Comparison of ENCODE assay signal across 7 mouse cellular contexts in the genomic region with DNA sequence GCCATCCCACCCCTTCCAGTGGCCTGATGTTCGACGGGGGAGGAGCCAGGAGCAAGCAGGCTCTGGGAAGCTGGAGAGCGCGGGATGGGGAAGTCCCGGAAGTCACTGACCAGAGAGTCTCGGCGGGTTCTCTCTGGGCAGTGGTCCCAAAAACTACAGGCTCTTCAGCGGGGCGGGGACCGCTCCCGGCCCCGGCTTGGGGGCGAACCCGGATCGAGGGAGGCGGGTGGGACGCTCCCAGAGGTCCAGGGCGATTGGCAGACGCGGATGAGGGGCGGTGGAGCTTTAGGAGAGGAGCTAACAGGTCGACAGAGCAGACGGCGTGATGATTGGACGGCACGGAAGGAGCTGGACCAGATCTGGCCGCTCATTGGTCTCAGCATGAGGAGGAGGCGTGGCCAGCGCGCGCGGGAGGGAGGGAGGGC. TPM values are rescaled to one million over a fixed set of nuclear protein-coding genes. Genes with fewer than 3 reads are reported as not detected.
A peak's percentile ranks its signal among the peaks of the same experiment; 100 is the strongest.
DNase-seq lines count a peak whose midpoint lies in the region; ATAC-seq lines count a peak whose summit lies in the region.

Dcbld2 (plus strand) TSS at position 382 of the 425 bp plus-strand sequence.

- peak within 1 kb of the TSS; percentile 91 for H3K4me3 ChIP-seq in embryonic facial prominence, embryonic 12.5 days
- peak within 1 kb of the TSS; percentile 70 for H3K4me3 ChIP-seq in limb, embryonic 11.5 days (ENCODE audit: low read depth, low read length)
- H3K4me3 ChIP-seq in midbrain, embryonic 14.5 days (replicated peaks; ENCODE audit: low read depth, low read length) = peak within 1 kb of the TSS; percentile 82

- peak within 1 kb of the TSS; percentile 88 for H3K9ac ChIP-seq in embryonic facial prominence, embryonic 12.5 days
- peak within 1 kb of the TSS; percentile 85 for H3K9ac ChIP-seq in limb, embryonic 11.5 days (ENCODE audit: low read length)
- peak within 1 kb of the TSS; percentile 81 for H3K9ac ChIP-seq in midbrain, embryonic 14.5 days (replicated peaks; ENCODE audit: low read length)

- no peaks in the 10 kb centered on the region for H3K36me3 ChIP-seq in embryonic facial prominence, embryonic 12.5 days
- H3K36me3 ChIP-seq in limb, embryonic 11.5 days (ENCODE audit: control insufficient read depth, insufficient read depth, low read length) = no peaks in the 10 kb centered on the region
- no peaks in the 10 kb centered on the region for H3K36me3 ChIP-seq in midbrain, embryonic 14.5 days (ENCODE audit: control insufficient read depth, insufficient read depth, low read length)

- peak; percentile 97 for DNase-seq in adrenal gland, postnatal 25 days
- DNase-seq in heart, adult 11 months = peak; percentile 100
- peak; percentile 95 for DNase-seq in kidney, adult 18-20 months
- peak; percentile 97 for DNase-seq in limb, embryonic 11.5 days (ENCODE audit: low spot score)
- peak; percentile 97 for DNase-seq in midbrain, embryonic 14.5 days
- peak; percentile 86 to 90 for DNase-seq in spleen, adult 18-20 months

- peaks cover 9% of the 10 kb centered on the region for H3K4me1 ChIP-seq in embryonic facial prominence, embryonic 12.5 days
- H3K4me1 ChIP-seq in limb, embryonic 11.5 days (ENCODE audit: control insufficient read depth, insufficient read depth, low read length) = peaks cover 3% of the 10 kb centered on the region
- H3K4me1 ChIP-seq in midbrain, embryonic 14.5 days (ENCODE audit: control insufficient read depth, insufficient read depth, low read length) = peaks cover 13% of the 10 kb centered on the region

- peak within 1 kb of the TSS; percentile 89 for H3K27ac ChIP-seq in embryonic facial prominence, embryonic 12.5 days
- H3K27ac ChIP-seq in limb, embryonic 11.5 days (replicated peaks; ENCODE audit: low read depth, low read length) = peak within 1 kb of the TSS; percentile 72
- peak within 1 kb of the TSS; percentile 91 for H3K27ac ChIP-seq in midbrain, embryonic 14.5 days (replicated peaks; ENCODE audit: low read depth, low read length)

- no peaks in the 10 kb centered on the region for H3K27me3 ChIP-seq in embryonic facial prominence, embryonic 12.5 days
- no peaks in the 10 kb centered on the region for H3K27me3 ChIP-seq in limb, embryonic 11.5 days (ENCODE audit: control insufficient read depth, insufficient read depth, low read length)
- H3K27me3 ChIP-seq in midbrain, embryonic 14.5 days (ENCODE audit: control insufficient read depth, insufficient read depth, low read length) = no peaks in the 10 kb centered on the region

- ATAC-seq in embryonic facial prominence, embryonic 12.5 days (ENCODE audit: insufficient number of reproducible peaks, insufficient read depth, low FRiP score, low TSS enrichment) = peak; percentile 100
- peak; percentile 100 for ATAC-seq in limb, embryonic 11.5 days (ENCODE audit: insufficient number of reproducible peaks, low FRiP score, low TSS enrichment, low read depth)
- peak; percentile 100 for ATAC-seq in midbrain, embryonic 14.5 days (ENCODE audit: low FRiP score, low TSS enrichment)

- H3K9me3 ChIP-seq in embryonic facial prominence, embryonic 12.5 days = no peaks in the 10 kb centered on the region
- no peaks in the 10 kb centered on the region for H3K9me3 ChIP-seq in limb, embryonic 11.5 days (ENCODE audit: control insufficient read depth, low read length)
- no peaks in the 10 kb centered on the region for H3K9me3 ChIP-seq in midbrain, embryonic 14.5 days (ENCODE audit: control insufficient read depth, low read length)

- WGBS in embryonic facial prominence, embryonic 12.5 days = 0% methylated on average over 28 of the region's 32 CpGs
- WGBS in limb, embryonic 11.5 days = under 1% methylated on average over 29 of the region's 32 CpGs
- WGBS in midbrain, embryonic 14.5 days = under 1% methylated on average over 29 of the region's 32 CpGs

- peak within 1 kb of the TSS; percentile 74 for H3K4me2 ChIP-seq in embryonic facial prominence, embryonic 12.5 days (replicated peaks)
- H3K4me2 ChIP-seq in limb, embryonic 11.5 days (ENCODE audit: low read depth, severe bottlenecking) = peak within 1 kb of the TSS; percentile 74
- peak within 1 kb of the TSS; percentile 81 for H3K4me2 ChIP-seq in midbrain, embryonic 14.5 days (ENCODE audit: low read length)

RNA-seq across cellular contexts. Expression of gene Dcbld2, which starts in this region (rescaled TPM):
- 11.5 and 14.6 TPM in 2 replicates for total RNA-seq in adrenal gland, postnatal 25 days (2021)
- polyA plus RNA-seq in embryonic facial prominence, embryonic 12.5 days (2016; fragmentation: Nextera tagmentation; extraction: Ambion mirVana) = 7.5 and 9.6 TPM in 2 replicates
- polyA plus RNA-seq in limb, embryonic 11.5 days (2014; fragmentation: Nextera tagmentation; extraction: Ambion mirVana) = 10.2 and 13.9 TPM in 2 replicates
- polyA plus RNA-seq in midbrain, embryonic 14.5 days (2014; fragmentation: Nextera tagmentation; extraction: Ambion mirVana) = 9.3 and 11.8 TPM in 2 replicates

Comparison
In these comparisons a context has a peak if more than half of its experiments do, and no peak if none do; other contexts are left out.
1. Peak in every context shown above with its lines: DNase-seq, ATAC-seq, H3K4me3 ChIP-seq and H3K27ac ChIP-seq.